Comparison of ENCODE assay signal across 13 mouse cellular contexts in genomic region chr10:32684548-32684947, GRCm38 (mm10).
"Had no signal": no experiment of that assay in that cellular context is flagged by ENCODE, and none has a peak within 500 bp of the region (broad histone marks: within the 10 kb centered on the region; RNA-seq: fewer than 3 reads in every experiment).

No protein-coding gene starts in this region.

- ATAC-seq: midbrain, embryonic 16.5 days had no signal

- DNase-seq: lung, adult 18-20 months; lung, embryonic 14.5 days; lung, postnatal 10 days; lung, postnatal 4 days; midbrain, embryonic 14.5 days; retina, postnatal 1 day; right cerebral cortex, postnatal 25 days; right cerebral cortex, postnatal 4 days; spleen, adult 18-20 months; thymus, adult 18-20 months; thymus, postnatal 14 days; thymus, postnatal 36 days had no signal
